In genomic region chr8:125559066-125559653, GRCm38 (mm10) we compare ENCODE assay signal across 8 mouse cellular contexts. TPM values are rescaled to one million over a fixed set of nuclear protein-coding genes. Genes with fewer than 3 reads are reported as not detected.
DNase-seq lines count a peak whose midpoint lies in the region; ATAC-seq and TF ChIP-seq lines count a peak whose summit lies in the region.
"Had no signal": no experiment of that assay in that cellular context is flagged by ENCODE, and none has a peak within 500 bp of the region (broad histone marks: within the 10 kb centered on the region; RNA-seq: fewer than 3 reads in every experiment).

No protein-coding gene starts in this region.

- TF ChIP-seq CTCF in forebrain, postnatal 0 days (IDR thresholded peaks at IDR 0.05; ENCODE audit: low read depth): no peak
- TF ChIP-seq CTCF in small intestine, adult 2 months (IDR thresholded peaks at IDR 0.05; ENCODE audit: extremely low read depth, insufficient read length, insufficient replicate concordance, low read depth, low read length): no peak

- H3K9me3 ChIP-seq in lung, embryonic 15.5 days: no peaks in the 10 kb centered on the region
- no peaks in the 10 kb centered on the region for H3K9me3 ChIP-seq in forebrain, postnatal 0 days (ENCODE audit: low read length)
- H3K9me3 ChIP-seq in limb, embryonic 11.5 days (ENCODE audit: control insufficient read depth, low read length): no peaks in the 10 kb centered on the region
- H3K9me3 ChIP-seq: liver, embryonic 13.5 days had no signal

- H3K27ac ChIP-seq in lung, embryonic 15.5 days: peak overlapping the region; percentile 81
- H3K27ac ChIP-seq in forebrain, postnatal 0 days (ENCODE audit: low read depth, low read length): peak overlapping the region; percentile 82
- H3K27ac ChIP-seq in limb, embryonic 11.5 days (replicated peaks; ENCODE audit: low read depth, low read length): no peak overlapping the region
- H3K27ac ChIP-seq in small intestine, adult 2 months (ENCODE audit: insufficient read depth, low read depth, low read length): 0 out of 2 replicates have a peak overlapping the region, but pooled peaks have one; percentile 26
- H3K27ac ChIP-seq: liver, embryonic 13.5 days had no signal

- no peak for TF ChIP-seq POLR2A in small intestine, adult 2 months (IDR thresholded peaks at IDR 0.05; ENCODE audit: low read depth, low read length)

- no peaks in the 10 kb centered on the region for H3K36me3 ChIP-seq in lung, embryonic 15.5 days
- no peaks in the 10 kb centered on the region for H3K36me3 ChIP-seq in forebrain, postnatal 0 days (ENCODE audit: insufficient read depth)
- no peaks in the 10 kb centered on the region for H3K36me3 ChIP-seq in limb, embryonic 11.5 days (ENCODE audit: control insufficient read depth, insufficient read depth, low read length)
- H3K36me3 ChIP-seq in small intestine, adult 2 months (ENCODE audit: control insufficient read depth, insufficient read depth, low read length): no peaks in the 10 kb centered on the region
- H3K36me3 ChIP-seq: liver, embryonic 13.5 days had no signal

- peak overlapping the region; percentile 6; the same call in 1 of the 2 replicates for H3K4me3 ChIP-seq in lung, embryonic 15.5 days
- H3K4me3 ChIP-seq in forebrain, postnatal 0 days (ENCODE audit: low read depth, low read length): peak overlapping the region; percentile 16; the same call in 1 of the 2 replicates
- no peak overlapping the region for H3K4me3 ChIP-seq in limb, embryonic 11.5 days (ENCODE audit: low read depth, low read length)
- no peak overlapping the region for H3K4me3 ChIP-seq in small intestine, adult 2 months (ENCODE audit: low read depth, low read length)
- H3K4me3 ChIP-seq: liver, embryonic 13.5 days had no signal

- no peak overlapping the region for H3K9ac ChIP-seq in lung, embryonic 15.5 days
- peak overlapping the region; percentile 11 for H3K9ac ChIP-seq in forebrain, postnatal 0 days
- H3K9ac ChIP-seq in limb, embryonic 11.5 days (ENCODE audit: low read length): no peak overlapping the region
- H3K9ac ChIP-seq: liver, embryonic 13.5 days had no signal

- no peaks in the 10 kb centered on the region for H3K27me3 ChIP-seq in lung, embryonic 15.5 days
- H3K27me3 ChIP-seq in forebrain, postnatal 0 days (ENCODE audit: insufficient read depth, low read length): no peaks in the 10 kb centered on the region
- no peaks in the 10 kb centered on the region for H3K27me3 ChIP-seq in limb, embryonic 11.5 days (ENCODE audit: control insufficient read depth, insufficient read depth, low read length)
- no peaks in the 10 kb centered on the region for H3K27me3 ChIP-seq in small intestine, adult 2 months (ENCODE audit: control insufficient read depth, insufficient read depth, low read length)

- no peak for DNase-seq in lung, postnatal 10 days
- DNase-seq in forebrain, postnatal 0 days: peak; percentile 43
- no peak for DNase-seq in limb, embryonic 11.5 days (ENCODE audit: low spot score)
- no peak for DNase-seq in embryo, embryonic 10.5 days (ENCODE audit: low spot score)
- no peak for DNase-seq in layer of hippocampus, adult 8-10 months (ENCODE audit: low spot score in 2 of 2)

- peak overlapping the region; percentile 52 for H3K4me2 ChIP-seq in lung, embryonic 15.5 days
- H3K4me2 ChIP-seq in forebrain, postnatal 0 days (ENCODE audit: low read depth): peak overlapping the region; percentile 45
- H3K4me2 ChIP-seq in limb, embryonic 11.5 days (ENCODE audit: low read depth, severe bottlenecking): peak overlapping the region; percentile 32; the same call in 1 of the 2 replicates

- peaks cover 71% of the 10 kb centered on the region for H3K4me1 ChIP-seq in lung, embryonic 15.5 days
- H3K4me1 ChIP-seq in forebrain, postnatal 0 days (ENCODE audit: insufficient read depth): peaks cover 44% of the 10 kb centered on the region
- peaks cover 32% of the 10 kb centered on the region for H3K4me1 ChIP-seq in limb, embryonic 11.5 days (ENCODE audit: control insufficient read depth, insufficient read depth, low read length)
- peaks cover 50% of the 10 kb centered on the region for H3K4me1 ChIP-seq in small intestine, adult 2 months (ENCODE audit: control insufficient read depth, insufficient read depth, insufficient read length, low read length)

- ATAC-seq in lung, embryonic 15.5 days (ENCODE audit: borderline replicate concordance, extremely low read depth, low FRiP score, low TSS enrichment): no peak
- no peak; the same call in 1 of the 2 replicates for ATAC-seq in forebrain, postnatal 0 days
- ATAC-seq in limb, embryonic 11.5 days (ENCODE audit: insufficient number of reproducible peaks, low FRiP score, low TSS enrichment, low read depth): no peak

- WGBS in lung, embryonic 15.5 days: 38% methylated on average over 5 of the region's 5 CpGs
- 15% methylated on average over 5 of the region's 5 CpGs for WGBS in forebrain, postnatal 0 days
- WGBS in limb, embryonic 11.5 days: 72% methylated on average over 5 of the region's 5 CpGs
- WGBS in small intestine, adult 2 months: 54% methylated on average over 5 of the region's 5 CpGs

RNA-seq across cellular contexts. Expression of gene Sipa1l2, which starts 10.4 kb away (rescaled TPM):
- polyA plus RNA-seq in lung, embryonic 15.5 days (2015; fragmentation: Nextera tagmentation; extraction: Ambion mirVana): 13.4 and 15.6 TPM in 2 replicates
- total RNA-seq in forebrain, postnatal 0 days (2014; rRNA removed): 36.7 and 44.3 TPM in 2 replicates
- 8.7 and 10.6 TPM in 2 replicates for polyA plus RNA-seq in forebrain, postnatal 0 days (2015; fragmentation: Nextera tagmentation; extraction: Ambion mirVana)
- polyA plus RNA-seq in limb, embryonic 11.5 days (2014; fragmentation: Nextera tagmentation; extraction: Ambion mirVana): 8.5 and 9.4 TPM in 2 replicates
- 6.3 and 9.7 TPM in 2 replicates for polyA plus RNA-seq in small intestine, adult 2 months (2012; rRNA removed)
- 10 to 100 TPM; 55.3 to 61.5 (median 58.6) TPM for total RNA-seq in layer of hippocampus, adult 8-10 months (2022)

Comparison
In these comparisons a context has a peak if more than half of its experiments do, and no peak if none do; other contexts are left out.
1. H3K4me3 ChIP-seq: peak in lung, embryonic 15.5 days (single experiment) and forebrain, postnatal 0 days (single experiment); none in limb, embryonic 11.5 days (single experiment) and small intestine, adult 2 months (single experiment).
2. Peak in every context shown above with its lines, with median percentiles within 50 percentile points of each other: H3K4me2 ChIP-seq.